Mouse (Mus musculus) lung, adult 18-20 months (tissue): ENCODE measurements around the gene Nhsl1.
A peak's percentile ranks its signal among the peaks of the same experiment; 100 is the strongest.

ENCODE experiments used
- DNase-seq, 2 experiments: peaks; one replicate each; pipeline ENCODE4 v3.0.0; 2022; ENCODE audit warnings: mixed read lengths in 2 of 2

Nhsl1 gene

DNA sequence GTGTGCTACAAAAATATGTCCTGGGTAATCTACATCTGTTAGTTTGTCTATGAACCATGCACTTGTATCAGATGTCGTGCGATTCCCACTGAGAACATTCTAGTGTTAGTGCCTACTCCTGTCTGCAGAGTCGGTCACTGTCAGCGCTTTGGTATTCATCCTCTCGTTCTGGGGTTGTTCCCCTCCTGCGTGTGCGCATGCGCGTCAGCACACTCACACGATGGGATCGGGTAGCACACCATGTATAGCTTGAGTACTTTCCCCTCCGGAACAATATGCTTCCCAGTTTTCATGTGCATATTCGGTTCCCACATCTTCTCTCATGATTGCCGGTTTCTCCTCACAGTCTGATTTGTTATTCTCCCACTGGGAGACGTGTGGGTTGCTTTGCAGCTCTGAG is 28.4 kb downstream of the Nhsl1 start:
- DNase-seq: no peak

DNA sequence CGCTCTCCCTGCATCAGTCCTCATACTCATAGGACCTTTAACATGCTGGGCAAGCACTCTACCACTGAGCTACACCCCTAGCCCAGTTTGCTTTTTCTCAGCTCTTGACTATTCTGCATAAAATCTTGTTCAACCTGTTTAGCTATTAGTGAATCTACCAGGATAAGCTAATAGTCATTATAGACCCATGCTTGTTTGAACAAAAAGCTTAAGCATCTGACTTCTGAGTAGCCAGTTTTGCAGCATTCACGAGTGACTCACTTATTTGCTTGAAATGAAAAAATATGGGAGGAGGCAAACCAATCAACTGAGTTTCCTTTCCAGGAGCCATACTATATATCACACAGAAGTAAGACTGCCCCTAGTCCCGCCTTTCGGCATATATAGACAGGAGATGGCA is 32.0 kb downstream of the Nhsl1 start:
- peak in 1 of 2 experiments; percentile 25 for DNase-seq

DNA sequence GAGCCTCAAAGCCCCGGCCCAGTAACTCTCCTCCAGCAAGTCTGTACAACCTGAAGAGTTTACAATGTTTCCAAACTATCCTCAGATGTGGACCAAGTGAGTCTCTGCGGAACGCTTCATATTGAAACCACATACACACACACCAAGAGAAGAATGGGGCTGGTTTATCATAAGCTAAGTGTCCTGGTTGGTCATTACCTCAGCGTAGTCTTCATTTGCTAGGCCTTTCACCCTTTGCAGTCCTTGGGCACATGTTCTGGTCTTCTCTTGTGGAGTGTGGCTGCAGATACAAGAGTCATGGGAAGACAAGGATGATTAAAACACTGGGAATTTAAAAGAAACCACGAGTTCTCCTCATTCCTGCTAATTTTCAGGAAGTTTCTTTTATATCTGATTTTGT is 34.2 kb downstream of the Nhsl1 start:
- no peak for DNase-seq

DNA sequence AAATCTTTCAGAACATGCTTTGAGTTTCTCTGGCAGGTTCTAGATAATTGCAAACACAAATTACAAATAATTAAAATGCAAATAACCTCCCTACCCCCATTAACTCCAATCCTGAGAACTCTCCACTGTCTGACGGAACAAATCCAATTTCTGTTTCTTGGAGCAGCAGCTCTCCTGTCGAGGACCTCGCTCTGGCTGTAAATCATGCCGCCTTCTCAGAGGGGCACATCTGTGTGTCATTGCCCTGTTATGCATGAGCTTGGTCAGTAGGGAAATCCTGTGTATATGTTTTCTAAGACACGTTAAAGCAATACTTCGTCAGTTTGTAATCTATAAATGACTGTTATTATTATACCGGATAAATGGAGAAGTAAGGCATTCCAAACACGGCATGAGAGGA is 35.3 kb downstream of the Nhsl1 start:
- DNase-seq: no peak

DNA sequence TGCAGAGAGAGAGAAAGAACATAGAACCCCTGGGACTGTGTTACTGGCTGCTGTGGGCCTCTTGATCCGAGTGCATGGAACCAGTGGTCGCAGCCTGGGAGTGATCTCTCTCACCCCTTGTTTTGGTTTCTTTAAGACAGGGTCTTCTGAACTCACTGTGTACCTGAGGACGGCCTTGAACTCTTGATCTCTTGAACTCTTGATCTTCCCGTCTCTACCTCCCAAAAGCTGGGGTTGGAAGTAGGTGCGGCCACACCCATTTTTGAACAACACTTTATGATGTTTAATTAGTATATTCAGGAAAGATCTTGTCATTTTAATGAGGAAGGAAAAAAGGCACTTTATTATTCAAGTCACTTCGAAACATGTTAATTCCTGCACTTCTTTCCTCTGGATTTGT is 37.7 kb downstream of the Nhsl1 start:
- DNase-seq: no peak

DNA sequence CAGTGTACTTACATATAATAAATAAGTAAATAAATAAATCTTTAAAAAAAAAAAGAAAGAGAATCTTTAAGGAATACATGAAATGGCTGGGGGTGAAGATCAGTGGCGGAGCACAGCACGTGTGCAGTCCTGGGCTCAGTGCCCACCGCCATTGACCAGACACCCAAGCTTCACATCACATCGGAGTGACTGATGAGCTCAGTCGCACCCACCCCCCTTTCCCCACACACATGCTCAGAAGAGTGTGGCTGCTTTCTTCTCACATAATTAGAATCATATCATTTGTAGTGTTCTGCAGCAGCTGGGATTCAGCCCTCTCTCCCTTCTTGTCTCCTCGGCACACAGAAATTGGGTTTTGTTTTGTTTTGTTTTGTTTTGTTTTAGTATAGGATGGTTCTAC is 38.4 kb downstream of the Nhsl1 start:
- DNase-seq: no peak

DNA sequence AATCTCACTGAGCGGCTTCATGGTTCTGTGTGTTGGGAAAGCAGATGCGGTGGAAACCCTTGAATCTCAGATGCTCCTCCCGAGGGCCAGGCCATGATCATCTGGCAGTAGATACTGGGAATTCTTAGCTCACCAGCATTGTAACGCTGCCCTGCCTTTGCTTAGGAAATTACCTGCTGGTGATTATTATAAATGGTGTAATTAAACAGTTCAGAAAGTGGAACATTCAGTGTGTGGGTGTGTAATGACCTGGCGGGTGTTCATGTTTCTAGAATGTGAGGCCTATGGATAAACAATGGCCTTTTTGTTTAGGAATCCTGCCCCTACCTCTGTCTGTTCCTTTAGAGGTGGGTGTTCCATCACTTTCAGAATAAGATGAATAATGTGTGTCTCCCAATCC is 39.7 kb downstream of the Nhsl1 start:
- DNase-seq: no peak

DNA sequence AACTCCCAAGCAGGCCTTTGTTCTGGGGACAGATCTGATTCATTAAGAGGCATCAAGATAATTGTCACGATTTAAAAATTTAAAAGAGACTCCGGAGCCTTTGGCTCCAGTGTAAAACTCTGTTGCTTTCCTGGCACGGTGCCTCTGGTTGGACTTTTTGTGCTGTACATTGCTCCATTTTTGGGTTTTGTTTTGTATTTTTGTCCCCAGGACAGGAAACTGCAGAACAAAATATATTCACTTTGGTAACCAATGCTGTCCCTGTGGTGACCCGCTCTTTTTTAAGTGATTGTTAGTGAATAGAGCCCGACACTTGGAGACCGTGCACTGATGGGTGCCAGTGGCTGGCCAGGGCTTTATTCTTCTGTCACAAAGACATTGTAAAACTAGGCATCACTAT is 41.4 kb downstream of the Nhsl1 start:
- DNase-seq: no peak

DNA sequence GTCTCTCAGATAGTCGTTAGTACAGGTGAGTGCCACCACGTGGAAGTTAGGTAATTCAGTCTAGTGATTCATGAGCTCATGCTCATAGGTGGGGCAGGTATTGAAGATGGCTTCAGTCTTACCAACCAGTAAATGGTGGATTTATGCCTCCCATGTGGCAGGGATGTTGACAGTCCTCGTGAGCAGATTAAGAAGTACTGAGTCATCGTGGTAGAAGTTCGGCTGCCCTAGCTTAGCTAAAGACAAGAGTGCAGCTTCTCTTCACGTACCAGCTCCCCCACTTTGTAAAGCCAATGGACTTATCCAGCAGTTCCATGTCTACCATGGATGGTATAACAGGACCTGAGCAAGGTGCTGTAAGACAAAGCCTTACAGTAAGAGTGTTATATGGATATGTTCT is 46.6 kb downstream of the Nhsl1 start:
- DNase-seq: no peak

DNA sequence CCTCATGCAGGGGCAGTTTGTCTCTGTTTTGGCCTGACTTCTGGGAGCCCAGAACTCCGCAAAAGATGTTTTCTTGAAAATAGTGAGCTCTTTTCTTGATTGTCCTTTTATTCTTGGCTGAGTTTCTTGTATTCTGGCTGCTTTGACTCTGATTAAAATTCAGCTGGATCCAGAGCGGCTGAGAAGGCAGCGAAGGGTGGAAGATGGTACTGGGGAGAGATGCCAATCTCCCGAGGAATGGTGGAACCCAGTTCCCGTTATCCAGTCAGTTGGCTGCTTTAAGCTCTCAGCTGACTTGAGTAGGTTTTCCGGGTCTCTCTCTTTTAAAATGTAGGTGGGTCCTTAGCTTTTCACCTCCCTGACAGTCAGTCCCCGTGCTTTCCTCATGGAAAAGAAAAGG is 47.9 kb downstream of the Nhsl1 start:
- DNase-seq: no peak

DNA sequence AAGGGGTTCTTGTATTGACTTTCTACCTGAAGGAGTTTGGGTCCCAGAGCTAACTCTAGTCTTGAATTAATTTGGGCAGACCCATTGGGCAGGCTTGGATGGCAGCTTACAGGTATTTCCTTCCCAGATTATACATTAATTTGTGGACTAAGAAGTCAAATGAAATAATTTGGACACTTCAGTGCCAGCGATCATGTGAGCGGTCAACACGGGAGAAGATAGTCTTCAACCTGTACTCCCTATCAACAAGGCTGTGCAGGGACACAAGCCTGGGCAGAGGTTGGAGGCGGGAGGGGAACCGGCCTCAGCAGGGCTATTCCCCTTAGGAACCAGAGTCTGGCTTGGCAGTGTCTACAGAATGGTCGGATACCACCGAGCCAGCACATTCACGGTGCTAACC is 49.3 kb downstream of the Nhsl1 start:
- no peak for DNase-seq

DNA sequence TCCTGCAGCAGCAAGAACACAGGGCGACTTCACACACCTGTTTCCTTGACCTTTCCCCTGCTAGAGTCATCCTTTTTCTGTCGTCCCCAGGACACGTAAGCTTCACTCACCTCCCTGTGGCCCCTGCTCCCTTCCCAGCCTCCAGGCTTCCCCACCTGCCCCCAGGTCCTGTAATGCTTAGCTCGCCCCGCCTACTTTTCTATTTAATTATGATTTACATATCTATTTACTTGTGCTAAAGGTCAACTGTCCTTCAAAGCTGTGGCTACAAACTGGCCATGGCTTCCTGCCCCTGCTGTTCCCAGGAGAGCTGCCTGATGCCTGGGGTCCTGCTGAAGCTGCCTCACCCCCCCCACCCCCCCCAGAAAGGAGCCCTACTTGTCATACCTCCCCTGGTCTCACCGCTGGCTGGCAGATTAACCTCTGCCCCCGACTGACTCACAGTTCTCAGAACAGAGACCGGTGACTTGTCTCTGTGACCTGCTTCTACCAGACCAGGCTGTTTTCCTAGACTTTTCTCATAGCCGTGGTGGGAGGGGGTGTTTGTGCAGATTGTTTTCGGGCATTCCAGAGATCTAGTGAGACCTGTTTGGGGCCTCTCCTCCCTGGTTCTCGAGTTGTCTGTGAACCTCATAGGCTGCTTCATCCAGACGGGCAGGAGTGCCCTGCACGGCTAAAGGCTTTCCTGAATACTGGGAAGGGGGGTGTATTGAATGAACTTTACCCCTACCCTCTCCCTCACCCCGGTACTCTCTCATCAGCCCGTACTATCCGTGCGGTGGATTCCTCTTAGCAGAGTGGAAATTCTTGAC is 51.9 kb downstream of the Nhsl1 start:
- no peak for DNase-seq

DNA sequence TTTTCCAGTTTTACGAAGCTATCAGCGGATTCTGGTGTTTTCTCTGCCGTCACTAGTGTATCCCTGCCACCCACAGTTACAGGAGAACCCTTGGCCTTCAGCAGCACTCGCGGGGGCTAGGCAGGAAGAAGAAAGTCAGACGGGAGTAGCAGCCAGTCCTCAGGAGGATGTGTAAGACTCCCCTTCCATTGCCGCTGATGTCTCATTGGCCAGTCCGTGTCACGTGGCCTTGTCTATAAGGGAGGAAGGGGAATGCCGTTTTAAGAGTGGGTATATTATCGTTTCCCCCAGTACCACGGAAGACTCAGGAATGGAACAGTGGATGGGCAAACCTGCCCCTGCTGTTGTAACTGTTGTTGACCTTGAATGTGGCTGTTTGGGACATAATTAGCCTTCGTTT is 53.1 kb downstream of the Nhsl1 start:
- no peak for DNase-seq

DNA sequence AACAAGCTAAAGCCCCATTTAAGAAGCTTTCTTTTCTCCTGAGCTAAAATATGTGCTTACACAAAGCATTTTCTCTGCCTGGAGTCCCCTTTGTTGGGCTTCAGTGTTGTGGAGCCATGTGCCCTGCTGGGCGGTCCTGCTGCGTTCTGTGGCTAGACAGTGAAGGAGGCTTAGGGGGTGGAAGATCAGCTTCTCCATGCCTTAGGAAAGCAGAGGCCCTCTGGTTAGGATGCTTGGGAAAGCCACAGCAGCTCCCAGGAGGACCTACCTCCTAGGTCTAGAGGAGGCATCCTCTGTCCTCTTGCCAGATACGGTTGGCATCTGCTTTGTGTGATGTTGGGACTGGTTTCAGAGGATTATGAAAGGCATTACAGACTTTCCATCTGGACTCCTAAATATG is 56.5 kb downstream of the Nhsl1 start:
- no peak for DNase-seq

DNA sequence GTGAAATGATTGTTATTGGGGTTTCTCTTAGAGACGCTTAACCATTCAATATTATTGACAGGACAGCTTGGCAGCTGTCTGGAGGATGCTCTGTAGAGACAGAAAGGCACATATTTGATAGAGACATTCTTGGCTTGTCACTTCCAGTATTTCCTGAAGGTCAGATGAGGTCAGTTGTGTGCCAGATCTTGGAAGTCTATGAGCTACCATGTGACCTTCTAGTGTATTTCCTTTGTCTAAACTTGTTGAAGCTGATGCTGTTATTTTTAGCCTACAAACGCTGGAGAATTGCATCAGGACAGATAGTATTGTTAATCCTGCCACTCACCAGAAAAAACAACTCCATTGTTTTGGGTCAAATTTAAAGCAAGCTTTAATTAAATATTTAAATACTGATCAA is 66.0 kb downstream of the Nhsl1 start:
- no peak for DNase-seq

DNA sequence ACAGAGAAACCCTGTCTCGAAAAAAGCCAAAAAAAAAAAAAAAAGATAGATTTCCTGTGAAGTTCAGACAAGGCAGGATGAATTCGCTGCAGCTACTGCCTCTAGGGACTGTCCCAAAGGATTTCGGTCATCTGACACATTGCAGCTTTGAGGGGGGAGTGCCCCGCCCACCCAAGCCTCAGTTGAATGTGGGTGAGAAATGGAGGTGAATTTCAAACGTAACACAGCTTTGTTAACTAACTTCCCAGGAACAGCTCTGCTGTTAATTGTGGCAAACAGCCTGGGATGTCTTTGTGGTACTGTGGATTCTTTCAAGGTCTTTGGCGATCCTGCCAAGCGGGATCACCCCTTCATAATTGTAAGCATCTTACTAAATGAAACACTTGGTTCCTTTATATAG is 67.4 kb downstream of the Nhsl1 start:
- no peak for DNase-seq

DNA sequence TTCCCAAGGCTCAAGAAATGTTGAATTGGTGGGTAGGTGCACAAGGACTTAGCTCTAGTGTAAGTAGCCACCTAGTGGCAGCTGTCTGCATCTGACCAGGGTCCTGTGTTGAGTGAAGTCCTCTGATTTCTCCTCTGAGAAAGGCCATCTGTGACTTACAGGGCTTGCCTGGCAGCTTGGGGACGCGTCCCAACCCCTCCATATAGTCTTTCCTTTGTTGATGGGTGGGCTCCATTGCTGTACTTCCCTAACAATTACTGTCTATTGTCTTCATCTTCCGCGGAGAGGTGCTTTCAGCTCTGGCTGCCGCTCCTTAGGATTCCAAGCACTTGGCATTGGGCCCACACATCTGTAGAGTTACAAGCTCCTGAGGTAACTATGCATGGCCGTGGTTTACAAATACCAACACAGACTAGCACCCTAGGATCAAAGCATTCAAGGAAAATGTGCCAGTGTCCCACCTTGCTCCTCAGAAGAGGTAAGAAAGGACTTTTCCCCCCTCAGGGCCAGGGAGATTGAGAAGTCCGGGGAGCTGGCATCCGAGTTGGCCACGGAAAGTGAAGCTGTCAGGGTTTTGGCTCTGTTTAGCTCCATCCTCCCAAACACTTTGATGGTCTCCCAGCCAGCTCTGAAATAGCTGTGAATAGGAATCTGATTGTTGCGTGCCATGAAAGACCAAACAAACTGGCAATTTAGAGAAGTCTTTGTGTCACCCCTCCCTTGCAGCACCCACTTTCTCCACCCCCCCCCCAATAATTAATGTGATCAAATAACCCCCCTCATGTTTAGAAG is 70.2 kb downstream of the Nhsl1 start:
- peak; percentile 59 to 68 for DNase-seq

DNA sequence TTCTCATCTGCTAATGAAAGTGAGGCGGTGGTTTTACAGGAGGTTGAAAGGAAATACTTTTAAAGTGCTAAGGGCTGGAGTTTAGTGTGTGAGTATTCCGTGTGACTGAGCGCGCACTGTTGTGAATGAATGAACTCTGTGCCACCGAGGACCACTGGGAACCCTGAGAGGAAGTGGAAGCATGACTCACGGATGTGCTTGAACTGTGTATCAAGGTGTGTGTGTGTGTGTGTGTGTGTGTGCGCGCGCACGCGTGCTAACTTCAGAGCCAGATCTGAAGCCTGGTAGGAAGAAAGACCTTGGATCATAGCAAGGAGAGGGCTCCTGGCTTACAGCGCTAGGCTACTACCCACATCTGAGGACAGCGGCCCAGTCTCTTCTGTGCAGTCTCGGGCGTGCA is 71.2 kb downstream of the Nhsl1 start:
- no peak for DNase-seq

DNA sequence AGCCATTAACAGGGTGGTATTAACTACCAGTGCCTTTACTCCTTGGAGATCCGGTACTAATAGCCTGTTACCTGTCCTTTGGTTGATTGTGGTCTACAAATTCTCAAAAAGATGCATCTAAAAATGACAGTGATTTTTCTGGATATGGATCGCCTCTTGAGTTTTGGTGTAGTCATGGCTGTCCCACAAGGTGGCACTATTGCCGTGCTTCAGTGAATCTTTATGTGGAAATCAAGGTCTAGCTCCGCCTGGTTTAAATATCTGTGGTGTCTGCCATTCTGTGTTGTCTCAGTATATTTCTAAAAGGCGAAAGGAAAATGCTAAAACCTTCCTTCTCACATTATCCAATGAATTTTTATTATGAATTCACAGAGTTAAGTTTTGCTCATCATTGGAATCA is 72.8 kb downstream of the Nhsl1 start:
- DNase-seq: peak; percentile 22 to 43

DNA sequence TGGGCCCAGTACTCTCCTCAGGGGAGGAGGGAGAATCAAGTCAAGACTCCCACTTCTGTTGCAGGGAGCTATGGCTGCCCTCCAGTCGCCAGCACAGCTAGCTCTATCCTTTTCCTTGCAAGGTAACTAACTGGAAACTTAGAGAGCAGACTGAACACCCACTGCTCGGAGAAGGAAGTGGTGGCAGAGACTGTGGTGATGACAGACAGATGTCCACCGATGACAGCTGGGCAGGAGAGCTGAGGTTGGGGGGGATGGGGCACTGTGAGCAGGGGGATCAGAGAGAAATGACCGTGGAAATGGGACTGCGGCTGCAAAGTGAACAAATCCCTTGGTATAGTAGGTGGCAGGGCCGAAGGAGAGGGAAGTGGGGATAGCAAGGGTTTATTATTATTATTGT is 73.5 kb downstream of the Nhsl1 start:
- DNase-seq: no peak

DNA sequence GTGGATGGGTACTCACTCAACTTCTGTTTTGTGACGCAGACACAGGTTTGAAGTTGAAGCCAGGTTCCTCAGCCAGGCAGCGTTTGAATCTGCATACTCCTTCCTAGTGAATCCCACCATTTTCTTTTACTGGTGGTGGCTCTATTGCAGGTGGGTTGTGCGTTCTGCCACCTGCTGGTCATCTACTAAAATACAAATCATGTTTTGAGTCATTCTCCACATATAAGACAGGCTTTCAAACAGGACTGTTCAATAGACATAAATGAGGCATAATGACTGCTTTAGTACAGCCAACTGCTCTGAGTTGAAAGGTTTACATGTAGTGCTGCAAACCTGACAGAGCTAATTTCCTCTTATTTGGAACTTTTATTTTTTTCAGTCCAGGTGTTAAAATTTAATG is 75.0 kb downstream of the Nhsl1 start:
- no peak for DNase-seq

DNA sequence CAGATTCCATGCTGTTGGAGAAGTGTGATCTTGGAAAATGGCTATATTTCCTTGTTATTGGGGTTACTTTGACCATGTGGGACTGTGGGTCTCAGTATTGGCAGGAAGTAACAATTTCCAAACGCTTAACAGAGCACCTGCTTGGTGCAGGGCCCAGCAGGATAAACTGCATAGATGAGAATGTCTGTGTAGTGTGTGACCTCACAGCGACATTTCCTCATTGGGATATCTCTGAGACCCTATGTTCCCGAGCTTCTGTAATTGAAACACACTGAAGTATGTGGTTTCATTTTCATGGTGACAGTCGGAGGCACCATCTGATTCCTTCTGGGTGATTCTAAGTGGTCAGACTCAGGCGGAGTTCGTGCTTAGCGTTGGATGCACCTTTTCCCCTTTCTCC is 75.5 kb downstream of the Nhsl1 start:
- DNase-seq: no peak

DNA sequence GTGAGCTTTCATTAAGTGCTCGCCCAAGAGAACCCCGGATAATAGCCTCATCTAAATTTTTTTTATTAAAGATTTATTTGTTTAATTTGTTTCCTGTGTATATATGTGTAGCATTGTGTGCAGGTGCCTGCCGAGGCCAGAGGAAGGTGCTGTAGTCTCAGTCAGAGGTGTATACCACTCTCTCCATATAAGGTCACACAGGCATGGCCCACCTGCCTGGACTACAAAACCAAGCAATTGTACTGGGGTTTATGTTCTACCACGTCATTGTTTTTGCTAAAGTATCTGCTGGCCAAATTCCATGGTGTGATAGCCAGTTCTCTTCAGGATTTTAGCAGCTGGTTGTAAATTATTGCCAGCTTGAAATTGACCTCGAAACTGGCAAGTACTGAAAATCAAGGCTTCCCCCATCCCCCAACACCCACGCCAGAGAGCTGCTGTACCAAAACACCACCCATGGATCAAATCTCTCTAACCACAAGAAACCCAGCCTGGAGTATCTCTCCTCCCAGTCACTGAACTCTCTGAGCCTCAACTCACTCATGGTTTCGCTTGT is 81.4 kb downstream of the Nhsl1 start:
- DNase-seq: no peak

DNA sequence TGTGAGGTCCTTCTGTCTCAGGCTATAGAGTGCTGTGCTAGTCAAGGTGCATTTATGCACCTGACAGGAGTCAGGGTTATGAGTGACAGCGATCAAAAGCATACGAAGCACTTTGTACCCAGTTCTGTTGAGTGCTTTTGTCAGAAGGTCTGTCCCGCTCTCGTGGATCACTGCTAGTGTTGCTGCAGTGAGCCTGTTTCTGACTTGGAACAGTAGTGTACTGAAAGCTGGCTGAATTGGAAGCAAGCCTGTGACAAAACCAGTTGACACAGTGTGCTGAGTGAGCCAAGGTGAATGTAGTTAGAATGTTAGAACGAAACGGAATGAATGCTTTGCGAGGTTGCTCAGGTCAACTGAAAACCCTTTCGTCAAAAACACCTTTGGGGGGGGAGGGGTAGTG is 82.2 kb downstream of the Nhsl1 start:
- DNase-seq: no peak
